Mouse (Mus musculus) MEL (cell line): Measurements from ENCODE around the gene Shoc2. TPM values are rescaled to one million over a fixed set of nuclear protein-coding genes. Genes with fewer than 3 reads are reported as not detected.
A peak's percentile ranks its signal among the peaks of the same experiment; 100 is the strongest.

Experiments
- DNase-seq: peaks from one replicate; pipeline ENCODE4 v3.0.0; 2011; ENCODE audit warnings: low read depth, low spot score
- H3K27ac ChIP-seq: 2 replicates; pipeline ENCODE4 v1.5.1; 2012; ENCODE audit warnings: low read depth, mild to moderate bottlenecking, control low read depth, low read length, moderate library complexity; ENCODE audit not compliant: control insufficient read depth
- H3K27me3 ChIP-seq, 2 experiments: fragments of 150-350 bp in 1 of 2; sonication (generic) in 1 of 2; 2 replicates each; pipeline ENCODE4 v1.6.1; 2012; ENCODE audit warnings: low read length in 2 of 2, mild to moderate bottlenecking in 2 of 2, improper control_type of control experiment in 1 of 2, moderate library complexity in 1 of 2; ENCODE audit not compliant: insufficient read depth in 2 of 2, control insufficient read depth in 1 of 2
- H3K36me3 ChIP-seq, 2 experiments: 2 replicates each; pipeline ENCODE4 v1.6.1; 2012 to 2014; ENCODE audit warnings: low read length in 2 of 2, improper control_type of control experiment in 1 of 2, inconsistent platforms in 1 of 2, mild to moderate bottlenecking in 1 of 2; ENCODE audit not compliant: insufficient read depth in 2 of 2, control insufficient read depth in 1 of 2
- H3K4me1 ChIP-seq, 2 experiments: fragments of 150-350 bp in 1 of 2; sonication (generic) in 1 of 2; 2 replicates each; pipeline ENCODE4 v1.6.1; 2012; ENCODE audit warnings: low read length in 2 of 2, improper control_type of control experiment in 1 of 2, mild to moderate bottlenecking in 1 of 2; ENCODE audit not compliant: insufficient read depth in 2 of 2, control insufficient read depth in 1 of 2
- H3K4me3 ChIP-seq, 2 experiments: fragments of 150-350 bp in 1 of 2; sonication (generic) in 1 of 2; 2 replicates each; pipeline ENCODE4 v1.5.1; 2012; ENCODE audit warnings: low read depth in 2 of 2, low read length in 2 of 2, mild to moderate bottlenecking in 2 of 2, moderate library complexity in 2 of 2, control low read depth in 1 of 2, improper control_type of control experiment in 1 of 2; ENCODE audit not compliant: control insufficient read depth in 1 of 2, insufficient read depth in 1 of 2
- H3K79me2 ChIP-seq: 2 replicates; pipeline ENCODE4 v1.6.1; 2012; ENCODE audit warnings: mild to moderate bottlenecking, low read length, moderate library complexity; ENCODE audit not compliant: control insufficient read depth, poor library complexity, insufficient read depth
- H3K9ac ChIP-seq: 2 replicates; pipeline ENCODE4 v1.6.1; 2012; ENCODE audit warnings: low read depth, mild to moderate bottlenecking, control low read depth, low read length, moderate library complexity; ENCODE audit not compliant: control insufficient read depth, poor library complexity, severe bottlenecking
- H3K9me3 ChIP-seq: fragments of 150-350 bp; sonication (generic); replicated peaks from 2 replicates; pipeline ENCODE4 v1.6.1; 2012; ENCODE audit warnings: mild to moderate bottlenecking, low read length, improper control_type of control experiment, moderate library complexity; ENCODE audit not compliant: insufficient read depth
- CHD2 ChIP-seq: IDR thresholded peaks from 2 replicates; pipeline ENCODE4 v1.6.1; 2011; ENCODE audit warnings: low read length, improper control_type of control experiment
- ELF1 ChIP-seq: IDR thresholded peaks from 2 replicates; pipeline ENCODE4 v1.6.1; 2014; ENCODE audit warnings: low read depth, mild to moderate bottlenecking, inconsistent platforms, low read length, improper control_type of control experiment, moderate library complexity
- EP300 ChIP-seq, 2 experiments: IDR thresholded peaks; 2 replicates each; pipeline ENCODE4 v1.6.1; 2011; ENCODE audit warnings: improper control_type of control experiment in 2 of 2, low read length in 2 of 2, low read depth in 1 of 2, mild to moderate bottlenecking in 1 of 2
- HCFC1 ChIP-seq: IDR thresholded peaks from 2 replicates; pipeline ENCODE4 v1.6.1; 2012; ENCODE audit warnings: low read depth, mild to moderate bottlenecking, inconsistent platforms, low read length, improper control_type of control experiment, moderate library complexity
- JUND ChIP-seq: IDR thresholded peaks from 2 replicates; pipeline ENCODE4 v1.6.1; 2011; ENCODE audit warnings: low read depth, mild to moderate bottlenecking, improper control_type of control experiment, low read length
- MYB ChIP-seq: IDR thresholded peaks from 2 replicates; pipeline ENCODE4 v1.6.1; 2011; ENCODE audit warnings: mild to moderate bottlenecking, low read depth, low read length, improper control_type of control experiment
- MYC ChIP-seq: IDR thresholded peaks from 2 replicates; pipeline ENCODE4 v1.6.1; 2011; ENCODE audit warnings: low read depth, mild to moderate bottlenecking, low read length, improper control_type of control experiment, moderate library complexity
- NRF1 ChIP-seq: IDR thresholded peaks from 2 replicates; pipeline ENCODE4 v1.6.1; 2014; ENCODE audit warnings: low read depth, mild to moderate bottlenecking, inconsistent platforms, low read length, improper control_type of control experiment, moderate library complexity; ENCODE audit not compliant: poor library complexity, insufficient read depth, severe bottlenecking
- RCOR1 ChIP-seq: IDR thresholded peaks from 2 replicates; pipeline ENCODE4 v1.6.1; 2012; ENCODE audit warnings: low read depth, mild to moderate bottlenecking, inconsistent platforms, low read length, improper control_type of control experiment
- TCF12 ChIP-seq: IDR thresholded peaks from 2 replicates; pipeline ENCODE4 v1.6.1; 2014; ENCODE audit warnings: low read depth, mild to moderate bottlenecking, inconsistent platforms, low read length, improper control_type of control experiment, moderate library complexity
- polyA plus RNA-seq, 2 experiments: library from polyadenylated mRNA; stranded (reverse) in 1 of 2; unstranded in 1 of 2; fragments of >175 nt in 1 of 2; fragments of >200 nt in 1 of 2; gene quantifications; 2 replicates each; pipeline versions ENCODE4 v1.2.1 to v1.2.4; 2012; ENCODE audit warnings: low replicate concordance in 2 of 2, low read depth in 1 of 2; ENCODE audit not compliant: insufficient read length in 2 of 2, insufficient read depth in 1 of 2, missing spikeins in 1 of 2
- total RNA-seq: library from RNA; depleted of rRNA; stranded (reverse); fragments of 300-350 nt; gene quantifications from 2 replicates; pipeline ENCODE4 v1.2.3, GENCODE M21; 2012

The Shoc2 gene
- total and polyA plus RNA-seq, 3 experiments = 33.4 to 55.6 TPM; not detected in 1

- H3K27ac ChIP-seq = no peak overlapping the region
- no peak overlapping the region for H3K9ac ChIP-seq
- H3K27me3 ChIP-seq = no peaks in the 10 kb centered on the region
- DNase-seq = no peak
- H3K4me1 ChIP-seq = no peaks in the 10 kb centered on the region
- TF ChIP-seq HCFC1 (no peak), EP300 (IDR thresholded peaks at IDR 0.05; ENCODE audit: low read depth in 1 of 2, low read length in 2 of 2) (no peak), RCOR1 (no peak), MYB (no peak), MYC (no peak), CHD2 (no peak), JUND (no peak)
- H3K36me3 ChIP-seq = peaks cover 0 to 19% of the 10 kb centered on the region in 2 experiments; a peak in 2 of 4 replicates
- H3K79me2 ChIP-seq = no peaks in the 10 kb centered on the region
- no peak overlapping the region for H3K4me3 ChIP-seq
- no peaks in the 10 kb centered on the region for H3K9me3 ChIP-seq
These were observed 91.0 kb downstream of the Shoc2 start for GRCm38 (mm10) chr19:54035100-54035499.

GRCm38 (mm10) chr19:54039441-54039840, 95.3 kb downstream of the Shoc2 start:
- TF ChIP-seq ELF1 = no peak
- no peaks in the 10 kb centered on the region for H3K9me3 ChIP-seq

GRCm38 (mm10) chr19:54040356-54041028, 96.4 kb downstream of the Shoc2 start:
- H3K27me3 ChIP-seq = no peaks in the 10 kb centered on the region
- TF ChIP-seq TCF12 (0 out of 2 replicates have a peak, but pooled peaks have one; percentile 6), NRF1 (no peak)
- H3K4me1 ChIP-seq = no peaks in the 10 kb centered on the region

More at GRCm38 (mm10) chr19:54039441-54039840, 95.3 kb downstream of the Shoc2 start:
- no peaks in the 10 kb centered on the region for H3K36me3 ChIP-seq
- no peak overlapping the region for H3K4me3 ChIP-seq
- no peak for DNase-seq
- no peaks in the 10 kb centered on the region for H3K4me1 ChIP-seq
- H3K79me2 ChIP-seq = no peaks in the 10 kb centered on the region
- H3K27me3 ChIP-seq = no peaks in the 10 kb centered on the region
- H3K27ac ChIP-seq = no peak overlapping the region
- no peak overlapping the region for H3K9ac ChIP-seq

More at GRCm38 (mm10) chr19:54040356-54041028, 96.4 kb downstream of the Shoc2 start:
- Histone ChIP-seq H3K4me3 (no peak overlapping the region), H3K27ac (no peak overlapping the region), H3K79me2 (no peaks in the 10 kb centered on the region; the same call in 1 of the 2 replicates), H3K9me3 (no peaks in the 10 kb centered on the region), H3K36me3 (no peaks in the 10 kb centered on the region), H3K9ac (no peak overlapping the region)
- DNase-seq = no peak
